Mouse (Mus musculus) subcutaneous adipose tissue, adult 2 months (tissue): Measurements from ENCODE around the gene Olfr629. TPM values are rescaled to one million over a fixed set of nuclear protein-coding genes. Genes with fewer than 3 reads are reported as not detected.

Experiments
- polyA plus RNA-seq: library from polyadenylated mRNA; depleted of rRNA; stranded (reverse); fragments of >200 nt; gene quantifications from 2 replicates; pipeline ENCODE4 v1.2.3, GENCODE M21; 2012; ENCODE audit warnings: low replicate concordance; rRNA removed

Gene Olfr629
- not detected in 2 replicates for polyA plus RNA-seq

DNA sequence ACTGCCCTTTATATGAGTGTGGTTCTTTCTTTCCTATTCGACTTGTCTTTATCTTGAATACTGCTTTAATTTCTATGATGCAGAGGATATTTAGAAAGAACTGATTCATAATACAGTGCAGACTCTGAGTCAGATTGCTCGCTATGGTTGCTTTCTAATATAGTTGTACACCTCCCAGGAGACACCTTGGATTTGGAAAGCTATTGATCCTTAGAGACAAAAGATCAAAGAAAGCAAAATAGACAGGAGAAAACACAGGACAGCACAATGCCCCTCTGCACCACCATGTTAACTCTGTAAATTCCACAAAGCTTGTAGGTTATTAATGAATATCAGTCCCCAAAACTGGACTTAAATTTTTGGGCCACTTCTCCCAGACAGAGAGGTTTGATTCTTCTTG, at the start of gene Olfr629:
Olfr629 (minus strand) TSS at position 101 of the 400 bp plus-strand sequence.

DNA sequence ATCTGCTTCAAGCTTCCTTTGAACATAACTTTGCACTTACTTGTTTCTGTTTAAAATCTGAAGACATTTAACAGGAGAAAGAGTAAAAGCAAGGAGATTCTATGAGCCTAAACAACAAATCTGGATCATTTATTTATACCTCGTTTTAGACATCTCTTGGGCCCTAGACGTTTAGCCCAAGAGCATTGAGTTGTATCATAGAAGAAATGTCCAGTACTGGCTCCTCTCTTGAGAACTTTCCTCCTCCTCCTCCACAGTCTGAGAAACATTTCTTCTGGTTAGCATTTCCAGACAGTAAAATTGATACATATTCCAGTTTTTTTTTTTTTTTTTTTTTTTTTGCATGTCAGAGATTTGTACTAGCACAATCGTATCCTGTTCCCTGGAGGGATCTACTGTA, 47.0 kb upstream of the Olfr629 start, which contains the start of gene Olfr67:
Olfr67 (minus strand) TSS at position 101 of the 400 bp plus-strand sequence.

GRCm38 (mm10) chr7:103779598-103779997, 34.9 kb upstream of the Olfr629 start, which contains the start of gene Olfr68:
Gene Olfr68, minus strand, starts transcription at chr7:103779698.

GRCm38 (mm10) chr7:103771494-103771893, 26.8 kb upstream of the Olfr629 start, which contains the start of gene Olfr69:
Gene Olfr69, minus strand, starts transcription at chr7:103771594.

DNA sequence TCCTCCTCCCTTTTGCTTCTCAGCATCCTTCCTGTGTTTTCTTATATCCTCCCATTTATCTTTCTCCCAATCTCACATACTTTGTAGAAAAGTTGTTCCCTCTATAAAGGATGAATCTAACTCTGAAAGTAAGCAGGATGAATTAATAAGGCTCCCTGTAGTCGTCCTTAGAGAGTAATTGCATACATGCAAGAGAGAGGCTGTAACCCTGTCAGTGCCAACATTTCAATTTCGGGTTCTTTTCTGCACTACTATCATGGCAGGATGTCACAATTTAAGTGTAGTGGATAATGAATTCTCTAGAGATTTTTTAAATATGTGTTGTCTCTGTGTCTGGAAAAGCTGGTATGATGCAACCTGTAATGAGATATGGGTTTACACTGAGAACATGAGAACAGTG, 12.5 kb upstream of the Olfr629 start, which contains the start of gene Olfr630:
Olfr630 (minus strand) TSS at position 101 of the 400 bp plus-strand sequence.

DNA sequence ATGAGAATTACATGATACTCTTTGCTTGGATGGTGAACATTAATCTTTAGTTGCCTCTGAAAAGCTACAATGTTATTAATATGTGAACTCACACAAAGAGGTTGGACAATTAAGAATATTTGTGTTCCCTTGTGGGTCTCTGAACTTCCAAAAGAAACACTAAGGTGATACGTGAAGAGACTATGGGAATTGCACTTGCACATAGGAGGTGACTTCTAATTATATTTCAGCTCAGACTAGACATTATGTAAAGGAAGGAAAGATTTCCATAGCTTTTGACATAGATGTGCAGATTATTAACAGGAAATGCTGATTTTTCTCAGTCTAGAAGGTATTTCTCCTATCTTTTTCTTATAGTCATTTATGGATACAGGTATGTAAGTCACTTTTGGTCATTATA, 14.7 kb downstream of the Olfr629 start, which contains the start of gene Olfr628:
Olfr628 (plus strand) TSS at position 301 of the 400 bp plus-strand sequence.

GRCm38 (mm10) chr7:103714371-103714770, 30.4 kb downstream of the Olfr629 start, which contains the start of gene Olfr243:
Gene Olfr243, plus strand, starts transcription at chr7:103714671.

Other genes starting within 250 kb of the Olfr629 start
- gene Olfr609, start 246.9 kb downstream of the Olfr629 start, polyA plus RNA-seq = not detected in 2 replicates
- not detected in 2 replicates for gene Olfr610, start 232.8 kb downstream of the Olfr629 start, polyA plus RNA-seq
- not detected in 2 replicates for gene Olfr611, start 224.1 kb downstream of the Olfr629 start, polyA plus RNA-seq
- not detected in 2 replicates for gene Olfr612, start 202.2 kb downstream of the Olfr629 start, polyA plus RNA-seq
- gene Olfr613, start 196.9 kb downstream of the Olfr629 start, polyA plus RNA-seq = not detected in 2 replicates
- not detected in 2 replicates for gene Olfr615, start 188.9 kb downstream of the Olfr629 start, polyA plus RNA-seq
- not detected in 2 replicates for gene Olfr616, start 175.8 kb downstream of the Olfr629 start, polyA plus RNA-seq
- not detected in 2 replicates for gene Olfr617, start 171.9 kb downstream of the Olfr629 start, polyA plus RNA-seq
- not detected in 2 replicates for gene Olfr618, start 154.8 kb downstream of the Olfr629 start, polyA plus RNA-seq
- not detected in 2 replicates for gene Olfr619, start 144.4 kb downstream of the Olfr629 start, polyA plus RNA-seq
- gene Olfr620, start 132.4 kb downstream of the Olfr629 start, polyA plus RNA-seq = not detected in 2 replicates
- not detected in 2 replicates for gene Olfr622, start 102.2 kb downstream of the Olfr629 start, polyA plus RNA-seq
- gene Olfr623, start 81.2 kb downstream of the Olfr629 start, polyA plus RNA-seq = not detected in 2 replicates
- gene Olfr624, start 73.8 kb downstream of the Olfr629 start, polyA plus RNA-seq = not detected in 2 replicates
- not detected in 2 replicates for gene Olfr625-ps1, start 62.2 kb downstream of the Olfr629 start, polyA plus RNA-seq
- gene Olfr243, start 30.3 kb downstream of the Olfr629 start, polyA plus RNA-seq = not detected in 2 replicates
- not detected in 2 replicates for gene Olfr628, start 14.6 kb downstream of the Olfr629 start, polyA plus RNA-seq
- not detected in 2 replicates for gene Olfr630, start 12.4 kb upstream of the Olfr629 start, polyA plus RNA-seq
- not detected in 2 replicates for gene Olfr69, start 26.7 kb upstream of the Olfr629 start, polyA plus RNA-seq
- not detected in 2 replicates for gene Olfr68, start 34.8 kb upstream of the Olfr629 start, polyA plus RNA-seq
- gene Olfr67, start 46.9 kb upstream of the Olfr629 start, polyA plus RNA-seq = not detected in 2 replicates
- gene Hbb-bt, start 69.1 kb upstream of the Olfr629 start, polyA plus RNA-seq = 130 and 168 TPM in 2 replicates
- 1,520 and 2,066 TPM in 2 replicates for gene Hbb-bs, start 83.2 kb upstream of the Olfr629 start, polyA plus RNA-seq
- not detected in 2 replicates for gene Hbb-bh2, start 95.6 kb upstream of the Olfr629 start, polyA plus RNA-seq
- not detected in 2 replicates for gene Hbb-bh1, start 98.2 kb upstream of the Olfr629 start, polyA plus RNA-seq
- gene Hbb-y, start 108.3 kb upstream of the Olfr629 start, polyA plus RNA-seq = not detected in 2 replicates
- gene Olfr66, start 141.3 kb upstream of the Olfr629 start, polyA plus RNA-seq = not detected in 2 replicates
- gene Olfr64, start 149.5 kb upstream of the Olfr629 start, polyA plus RNA-seq = not detected in 2 replicates
- gene Olfr65, start 158.5 kb upstream of the Olfr629 start, polyA plus RNA-seq = not detected in 2 replicates
- not detected in 2 replicates for gene Olfr631, start 183.9 kb upstream of the Olfr629 start, polyA plus RNA-seq
- gene Olfr632, start 189.4 kb upstream of the Olfr629 start, polyA plus RNA-seq = not detected in 2 replicates
- gene Olfr633, start 199.5 kb upstream of the Olfr629 start, polyA plus RNA-seq = not detected in 2 replicates
- not detected in 2 replicates for gene Olfr635, start 226.2 kb upstream of the Olfr629 start, polyA plus RNA-seq